Mouse (Mus musculus) stomach, embryonic 16.5 days (tissue): ENCODE measurements around the gene Tango6. TPM values are rescaled to one million over a fixed set of nuclear protein-coding genes. Genes with fewer than 3 reads are reported as not detected.

Experiments used
- ATAC-seq: fragments of 200-750 bp; cut with Nextera tagmentation; 2 replicates; pipeline ENCODE4 v1.8.0; 2017; ENCODE audit warnings: moderate number of reproducible peaks, moderate TSS enrichment; ENCODE audit not compliant: insufficient read depth, low FRiP score
- H3K27ac ChIP-seq: fragments of 300-500 bp; sonication (generic); 2 replicates; pipeline ENCODE4 v1.5.1; 2014; ENCODE audit warnings: low read length
- H3K27me3 ChIP-seq: fragments of 300-500 bp; sonication (generic); 2 replicates; pipeline ENCODE4 v1.6.1; 2014; ENCODE audit warnings: low read length, control low read depth, mixed read lengths; ENCODE audit not compliant: control insufficient read depth, insufficient read depth
- H3K36me3 ChIP-seq: fragments of 300-500 bp; sonication (generic); 2 replicates; pipeline ENCODE4 v1.6.1; 2014; ENCODE audit warnings: low read length; ENCODE audit not compliant: control insufficient read depth, insufficient read depth
- H3K4me1 ChIP-seq: fragments of 300-500 bp; sonication (generic); 2 replicates; pipeline ENCODE4 v1.6.1; 2014; ENCODE audit warnings: low read length, control low read depth, mixed read lengths; ENCODE audit not compliant: control insufficient read depth, insufficient read depth
- H3K4me2 ChIP-seq: fragments of 300-500 bp; sonication (generic); 2 replicates; pipeline ENCODE4 v1.6.1; 2014; ENCODE audit warnings: low read depth, low read length, mixed read lengths
- H3K4me3 ChIP-seq: fragments of 300-500 bp; sonication (generic); replicated peaks from 2 replicates; pipeline ENCODE4 v1.5.1; 2014; ENCODE audit warnings: mild to moderate bottlenecking, low read length
- H3K9ac ChIP-seq: fragments of 300-500 bp; sonication (generic); 2 replicates; pipeline ENCODE4 v1.6.1; 2014; ENCODE audit warnings: low read length
- H3K9me3 ChIP-seq: fragments of 300-500 bp; sonication (generic); replicated peaks from 2 replicates; pipeline ENCODE4 v1.6.1; 2016; ENCODE audit warnings: low read length, control low read depth; ENCODE audit not compliant: control insufficient read depth
- WGBS: fragments of 180-500 bp; shearing (Covaris S2); extraction: QIAGEN DNeasy Blood & Tissue Kit; methylation state at CpG from one replicate; pipeline ENCODE4 v1.1.7; 2014; 5-methylcytosine and 5-hydroxymethylcytosine counted together
- polyA plus RNA-seq: library from polyadenylated mRNA; unstranded; fragments of >200 nt; fragmentation: Nextera tagmentation; extraction: Ambion mirVana; gene quantifications from 2 replicates; pipeline ENCODE4 v1.2.1, GENCODE M21; 2015

Tango6 gene
- polyA plus RNA-seq, 1 experiment from 2014 or later = 9.4 TPM

GRCm38 (mm10) chr8:106862845-106863244, 180.0 kb downstream of the Tango6 start:
- Histone ChIP-seq H3K9me3 (no peaks in the 10 kb centered on the region), H3K4me2 (no peak overlapping the region), H3K27ac (no peak overlapping the region), H3K36me3 (no peaks in the 10 kb centered on the region), H3K4me3 (no peak overlapping the region), H3K9ac (no peak overlapping the region), H3K27me3 (no peaks in the 10 kb centered on the region), H3K4me1 (no peaks in the 10 kb centered on the region)
- ATAC-seq = peak; percentile 64; the same call in 1 of the 2 replicates
- WGBS = 62% methylated on average over 10 of the region's 10 CpGs

GRCm38 (mm10) chr8:106865354-106865753, 182.5 kb downstream of the Tango6 start:
- WGBS = 74% methylated on average over 9 of the region's 9 CpGs
- no peaks in the 10 kb centered on the region for H3K9me3 ChIP-seq
- 0 out of 2 replicates have a peak, but pooled peaks cover 3% of the 10 kb centered on the region for H3K27me3 ChIP-seq
- H3K27ac ChIP-seq = no peak overlapping the region
- no peak for ATAC-seq
- H3K9ac ChIP-seq = no peak overlapping the region
- no peak overlapping the region for H3K4me2 ChIP-seq
- H3K4me3 ChIP-seq = no peak overlapping the region
- H3K4me1 ChIP-seq = no peaks in the 10 kb centered on the region; the same call in 1 of the 2 replicates
- no peaks in the 10 kb centered on the region for H3K36me3 ChIP-seq

GRCm38 (mm10) chr8:106870051-106870450, 187.2 kb downstream of the Tango6 start, which contains the start of gene Has3:
Gene Has3, plus strand, starts transcription at chr8:106870242.
- Histone ChIP-seq H3K4me2 (peak within 1 kb of the TSS; percentile 99), H3K27ac (no peak within 1 kb of the TSS), H3K9me3 (no peaks in the 10 kb centered on the region), H3K36me3 (no peaks in the 10 kb centered on the region), H3K4me3 (peak within 1 kb of the TSS; percentile 60), H3K27me3 (peaks cover 7% of the 10 kb centered on the region), H3K4me1 (peaks cover 19% of the 10 kb centered on the region), H3K9ac (peak within 1 kb of the TSS; percentile 71)
- WGBS = 3% methylated on average over 18 of the region's 18 CpGs
- no peak for ATAC-seq

DNA sequence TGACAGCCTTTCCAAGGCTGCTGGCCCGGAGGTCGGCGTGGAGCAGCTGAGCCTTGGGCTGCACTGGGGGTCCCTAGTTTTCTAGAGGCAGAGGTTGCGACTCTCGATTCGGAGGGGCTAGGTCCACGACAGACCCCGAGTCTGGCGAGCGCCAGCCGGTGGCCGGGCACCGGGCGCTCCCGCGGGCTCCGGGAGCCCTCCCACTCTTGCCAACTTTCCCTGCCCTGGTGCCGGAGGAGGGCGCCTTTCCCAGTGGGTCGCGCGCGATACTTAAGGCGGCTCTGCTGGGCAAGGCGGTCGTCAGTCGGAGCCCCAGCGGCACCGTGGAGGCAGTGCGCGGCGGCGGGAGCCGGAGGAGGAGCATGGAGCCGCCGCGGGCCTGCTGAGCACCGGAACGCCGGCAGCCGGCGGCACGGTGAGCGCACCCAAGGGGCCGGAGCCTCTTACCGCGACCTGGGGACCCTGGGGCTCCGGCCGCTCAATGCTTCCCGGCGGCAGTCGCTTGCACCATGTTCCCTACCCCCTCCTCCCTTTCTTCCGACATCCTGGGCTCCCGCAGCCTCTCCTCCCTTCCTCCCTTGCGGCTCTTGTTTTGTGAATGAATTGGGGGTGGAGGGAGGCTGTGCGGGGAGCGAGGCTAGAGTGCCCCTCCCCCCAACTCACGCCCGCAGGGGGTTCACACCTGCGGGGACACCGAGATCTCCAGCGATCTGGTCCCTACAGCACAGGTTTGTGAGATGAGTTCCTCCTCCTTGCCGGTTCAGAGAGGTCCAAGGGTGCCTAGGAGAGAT, 187.9 kb downstream of the Tango6 start:
- Histone ChIP-seq H3K36me3 (no peaks in the 10 kb centered on the region), H3K4me2 (peak overlapping the region; percentile 99), H3K9me3 (no peaks in the 10 kb centered on the region), H3K4me3 (peak overlapping the region; percentile 60), H3K9ac (peak overlapping the region; percentile 71), H3K4me1 (peaks cover 19% of the 10 kb centered on the region), H3K27me3 (peaks cover 7% of the 10 kb centered on the region), H3K27ac (no peak overlapping the region)
- ATAC-seq = peak; percentile 61; the same call in 1 of the 2 replicates
- under 1% methylated on average over 62 of the region's 63 CpGs for WGBS

GRCm38 (mm10) chr8:106871328-106871926, 188.6 kb downstream of the Tango6 start:
- peak overlapping the region; percentile 99 for H3K4me2 ChIP-seq
- peaks cover 7% of the 10 kb centered on the region for H3K27me3 ChIP-seq
- H3K27ac ChIP-seq = no peak overlapping the region
- H3K4me1 ChIP-seq = peaks cover 19% of the 10 kb centered on the region
- no peaks in the 10 kb centered on the region for H3K9me3 ChIP-seq
- 0 out of 2 replicates have a peak, but pooled peaks cover 2% of the 10 kb centered on the region for H3K36me3 ChIP-seq
- peak overlapping the region; percentile 71 for H3K9ac ChIP-seq
- ATAC-seq = no peak
- H3K4me3 ChIP-seq = peak overlapping the region; percentile 60
- under 1% methylated on average over 15 of the region's 15 CpGs for WGBS

DNA sequence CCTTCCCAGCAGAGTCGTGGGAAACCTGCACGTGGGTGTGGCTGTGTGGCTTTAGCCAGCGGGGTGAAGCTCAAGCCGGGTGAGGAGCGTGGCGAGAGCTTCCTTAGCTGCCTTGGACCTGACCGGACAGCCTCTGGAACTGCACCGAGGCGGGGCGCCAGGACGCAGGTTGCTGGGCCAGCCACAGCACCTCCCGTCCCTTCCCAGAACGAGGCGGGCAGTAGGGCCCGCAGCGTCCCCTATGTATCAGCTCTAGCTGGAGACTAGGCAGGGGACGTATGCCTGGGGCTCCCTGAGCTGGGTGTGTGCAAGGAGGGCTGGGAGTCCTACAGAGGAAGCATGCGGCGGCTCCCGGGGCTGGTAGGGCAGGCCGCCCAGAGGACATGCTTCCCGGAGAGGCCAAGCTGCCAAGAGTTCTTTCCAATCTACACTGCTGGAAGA, 189.1 kb downstream of the Tango6 start:
- Histone ChIP-seq H3K4me3 (peak overlapping the region; percentile 60), H3K9me3 (no peaks in the 10 kb centered on the region), H3K4me1 (peaks cover 19% of the 10 kb centered on the region), H3K9ac (peak overlapping the region; percentile 71), H3K4me2 (peak overlapping the region; percentile 99), H3K27ac (no peak overlapping the region), H3K36me3 (0 out of 2 replicates have a peak, but pooled peaks cover 6% of the 10 kb centered on the region), H3K27me3 (peaks cover 7% of the 10 kb centered on the region)
- WGBS = 1% methylated on average over 22 of the region's 22 CpGs
- ATAC-seq = peak; percentile 61

DNA sequence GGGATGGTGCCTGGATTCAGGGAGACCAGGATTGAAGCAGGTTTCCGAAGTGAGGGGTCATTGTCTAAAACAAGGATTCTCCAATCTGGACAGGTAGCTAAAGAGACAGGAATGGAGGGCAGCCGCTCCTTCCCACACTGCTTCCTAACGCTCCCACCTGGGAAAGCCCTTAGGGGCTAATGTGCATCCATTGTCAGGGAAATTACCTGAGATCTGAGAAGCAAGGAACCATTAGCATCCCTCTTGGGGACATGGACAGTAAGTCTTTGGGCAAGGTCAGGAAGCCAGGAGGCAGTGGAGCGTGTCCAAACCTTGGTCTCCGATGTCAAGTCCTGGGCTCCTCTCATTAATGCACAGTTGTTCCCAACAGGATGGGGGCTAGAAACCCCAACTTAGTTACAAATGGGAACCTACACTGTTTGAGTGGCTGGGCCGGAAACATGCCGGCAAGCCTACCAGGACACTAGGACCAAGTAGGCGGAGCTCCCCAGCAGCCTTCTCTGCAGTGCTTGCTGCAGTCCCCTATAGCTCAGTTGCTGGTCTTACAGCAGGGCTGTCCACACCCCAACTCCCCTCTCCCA, 189.7 kb downstream of the Tango6 start:
- Histone ChIP-seq H3K9ac (peak overlapping the region; percentile 71; the same call in 1 of the 2 replicates), H3K4me1 (peaks cover 19% of the 10 kb centered on the region), H3K4me2 (peak overlapping the region; percentile 99), H3K36me3 (0 out of 2 replicates have a peak, but pooled peaks cover 6% of the 10 kb centered on the region), H3K4me3 (peak overlapping the region; percentile 60), H3K27me3 (peaks cover 7% of the 10 kb centered on the region), H3K9me3 (no peaks in the 10 kb centered on the region), H3K27ac (no peak overlapping the region)
- WGBS = 17% methylated on average over 8 of the region's 8 CpGs
- no peak for ATAC-seq

- H3K4me3 ChIP-seq = no peak overlapping the region
- ATAC-seq = no peak
- WGBS = 81% methylated on average over 8 of the region's 8 CpGs
- no peak overlapping the region for H3K4me2 ChIP-seq
- H3K9me3 ChIP-seq = no peaks in the 10 kb centered on the region
- H3K27ac ChIP-seq = no peak overlapping the region
- H3K4me1 ChIP-seq = no peaks in the 10 kb centered on the region
- peaks cover 14% of the 10 kb centered on the region; the same call in 1 of the 2 replicates for H3K36me3 ChIP-seq
- no peaks in the 10 kb centered on the region for H3K27me3 ChIP-seq
- no peak overlapping the region for H3K9ac ChIP-seq
These were observed 197.3 kb downstream of the Tango6 start for GRCm38 (mm10) chr8:106880121-106880707.
